Mouse (Mus musculus) liver, embryonic 16.5 days (tissue): ENCODE measurements around the gene Tubb4b. TPM values are rescaled to one million over a fixed set of nuclear protein-coding genes. Genes with fewer than 3 reads are reported as not detected.
A peak's percentile ranks its signal among the peaks of the same experiment; 100 is the strongest.

Experiments used
- ATAC-seq: fragments of 200-750 bp; cut with Nextera tagmentation; 2 replicates; pipeline ENCODE4 v1.8.0; 2017; ENCODE audit warnings: low read depth, mild to moderate bottlenecking, moderate number of reproducible peaks, moderate library complexity
- H3K27ac ChIP-seq: fragments of 300-500 bp; sonication (generic); 2 replicates; pipeline ENCODE4 v1.5.1; 2014; ENCODE audit warnings: mild to moderate bottlenecking, low read length
- H3K27me3 ChIP-seq: fragments of 300-500 bp; sonication (generic); 2 replicates; pipeline ENCODE4 v1.6.1; 2014; ENCODE audit warnings: low read depth, low read length, mixed read lengths; ENCODE audit not compliant: control insufficient read depth, insufficient read depth
- H3K36me3 ChIP-seq: fragments of 300-500 bp; sonication (generic); 2 replicates; pipeline ENCODE4 v1.6.1; 2014; ENCODE audit warnings: mild to moderate bottlenecking; ENCODE audit not compliant: control insufficient read depth, insufficient read depth
- H3K4me1 ChIP-seq: fragments of 300-500 bp; sonication (generic); 2 replicates; pipeline ENCODE4 v1.6.1; 2014; ENCODE audit warnings: low read depth, low read length, mixed read lengths; ENCODE audit not compliant: control insufficient read depth
- H3K4me2 ChIP-seq: fragments of 300-500 bp; sonication (generic); 2 replicates; pipeline ENCODE4 v1.6.1; 2014; ENCODE audit warnings: low read depth, low read length, mixed read lengths
- H3K4me3 ChIP-seq: fragments of 300-500 bp; sonication (generic); 2 replicates; pipeline ENCODE4 v1.5.1; 2014; ENCODE audit warnings: low read depth, mild to moderate bottlenecking, low read length
- H3K9ac ChIP-seq: fragments of 300-500 bp; sonication (generic); 2 replicates; pipeline ENCODE4 v1.6.1; 2014; ENCODE audit warnings: low read depth, low read length
- H3K9me3 ChIP-seq: fragments of 300-500 bp; sonication (generic); replicated peaks from 2 replicates; pipeline ENCODE4 v1.6.1; 2016; ENCODE audit warnings: low read length; ENCODE audit not compliant: control insufficient read depth
- WGBS: fragments of 180-500 bp; shearing (Covaris S2); extraction: QIAGEN DNeasy Blood & Tissue Kit; methylation state at CpG from one replicate; pipeline ENCODE4 v1.1.7; 2014; ENCODE audit not compliant: insufficient replicate concordance; 5-methylcytosine and 5-hydroxymethylcytosine counted together
- polyA plus RNA-seq: library from polyadenylated mRNA; unstranded; fragments of >200 nt; fragmentation: Nextera tagmentation; extraction: Ambion mirVana; gene quantifications from 2 replicates; pipeline ENCODE4 v1.2.1, GENCODE M21; 2015

Gene Tubb4b
- polyA plus RNA-seq, 1 experiment from 2014 or later, result 590 TPM

- H3K27ac ChIP-seq, result no peak overlapping the region
- no peak overlapping the region for H3K9ac ChIP-seq
- no peak for ATAC-seq
- no peak overlapping the region for H3K4me3 ChIP-seq
- no peaks in the 10 kb centered on the region for H3K9me3 ChIP-seq
- H3K36me3 ChIP-seq, result no peaks in the 10 kb centered on the region
- 66% methylated on average over 6 of the region's 6 CpGs for WGBS
- H3K4me1 ChIP-seq, result peaks cover 44% of the 10 kb centered on the region
- H3K4me2 ChIP-seq, result no peak overlapping the region
- peaks cover 21% of the 10 kb centered on the region for H3K27me3 ChIP-seq
These were observed 47.9 kb downstream of the Tubb4b start for GRCm38 (mm10) chr2:25176573-25176972.

- Histone ChIP-seq H3K4me3 (no peak overlapping the region), H3K9ac (no peak overlapping the region), H3K4me1 (peaks cover 37% of the 10 kb centered on the region), H3K27me3 (peaks cover 14% of the 10 kb centered on the region), H3K4me2 (no peak overlapping the region), H3K27ac (0 out of 2 replicates have a peak overlapping the region, but pooled peaks have one; percentile 8), H3K9me3 (no peaks in the 10 kb centered on the region), H3K36me3 (no peaks in the 10 kb centered on the region)
- no peak for ATAC-seq
- WGBS, result 71% methylated on average over 4 of the region's 4 CpGs
These were observed 48.8 kb downstream of the Tubb4b start for GRCm38 (mm10) chr2:25175690-25176078.

- Histone ChIP-seq H3K4me3 (no peak overlapping the region), H3K36me3 (no peaks in the 10 kb centered on the region), H3K4me1 (peaks cover 35% of the 10 kb centered on the region), H3K4me2 (no peak overlapping the region), H3K9me3 (no peaks in the 10 kb centered on the region), H3K27me3 (peaks cover 10% of the 10 kb centered on the region), H3K27ac (0 out of 2 replicates have a peak overlapping the region, but pooled peaks have one; percentile 8), H3K9ac (0 out of 2 replicates have a peak overlapping the region, but pooled peaks have one; percentile 6)
- WGBS, result 38% methylated on average over 7 of the region's 7 CpGs
- ATAC-seq, result peak; percentile 74
These were observed 49.4 kb downstream of the Tubb4b start for GRCm38 (mm10) chr2:25174866-25175689.

GRCm38 (mm10) chr2:25173821-25174220 lies 50.7 kb downstream of the Tubb4b start:
- ATAC-seq, result no peak
- peaks cover 41% of the 10 kb centered on the region for H3K4me1 ChIP-seq
- 89% methylated on average over 4 of the region's 4 CpGs for whole genome bisulfite sequencing

DNA sequence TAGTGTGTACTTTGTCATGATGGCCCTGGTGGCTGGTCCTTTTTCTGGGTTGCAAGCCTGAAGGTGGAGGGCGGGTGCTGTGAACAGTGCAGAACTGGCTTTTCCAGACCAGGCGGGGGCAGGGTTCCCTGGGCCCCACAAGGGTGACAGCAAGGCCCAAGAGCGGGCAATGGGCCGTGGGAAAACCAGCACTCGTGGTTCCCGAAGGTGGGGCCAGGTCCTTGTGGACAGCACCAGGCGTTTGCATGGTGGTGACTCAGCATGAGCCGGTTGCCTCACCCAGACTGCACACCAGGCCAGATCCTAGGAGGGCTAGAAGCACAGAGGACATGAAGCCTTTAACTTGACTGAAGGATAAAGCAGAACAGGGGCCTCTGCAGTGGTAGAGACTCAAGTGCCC lies 51.9 kb downstream of the Tubb4b start:
- peaks cover 51% of the 10 kb centered on the region for H3K4me1 ChIP-seq
- no peak for ATAC-seq
- no peak overlapping the region for H3K4me2 ChIP-seq
- H3K36me3 ChIP-seq, result no peaks in the 10 kb centered on the region
- no peaks in the 10 kb centered on the region for H3K9me3 ChIP-seq
- no peak overlapping the region for H3K9ac ChIP-seq
- H3K27ac ChIP-seq, result no peak overlapping the region
- WGBS, result 31% methylated on average over 8 of the region's 8 CpGs
- H3K4me3 ChIP-seq, result no peak overlapping the region
- peaks cover 2% of the 10 kb centered on the region; the same call in 1 of the 2 replicates for H3K27me3 ChIP-seq

More at GRCm38 (mm10) chr2:25173821-25174220, 50.7 kb downstream of the Tubb4b start:
- H3K27ac ChIP-seq, result no peak overlapping the region
- H3K27me3 ChIP-seq, result peaks cover 6% of the 10 kb centered on the region
- no peak overlapping the region for H3K4me2 ChIP-seq
- no peak overlapping the region for H3K9ac ChIP-seq
- no peak overlapping the region for H3K4me3 ChIP-seq
- H3K9me3 ChIP-seq, result no peaks in the 10 kb centered on the region
- H3K36me3 ChIP-seq, result no peaks in the 10 kb centered on the region

Other genes starting within 250 kb of the Tubb4b start
- gene Mrpl41, start 249.6 kb downstream of the Tubb4b start, polyA plus RNA-seq, result 56.6 and 58.8 TPM in 2 replicates
- 12.9 and 13.7 TPM in 2 replicates for gene Pnpla7, start 248.7 kb downstream of the Tubb4b start, polyA plus RNA-seq
- gene Nsmf, start 170.3 kb downstream of the Tubb4b start, polyA plus RNA-seq, result 9.5 and 10.8 TPM in 2 replicates
- gene Entpd8, start 144.4 kb downstream of the Tubb4b start, polyA plus RNA-seq, result 5.3 and 8.0 TPM in 2 replicates
- 0.82 and 0.85 TPM in 2 replicates for gene Noxa1, start 129.6 kb downstream of the Tubb4b start, polyA plus RNA-seq
- gene Nrarp, start 43.9 kb downstream of the Tubb4b start, polyA plus RNA-seq, result 1.1 and 1.3 TPM in 2 replicates
- 6.5 and 6.6 TPM in 2 replicates for gene Tor4a, start 27.8 kb downstream of the Tubb4b start, polyA plus RNA-seq
- gene Nelfb, start 13.2 kb downstream of the Tubb4b start, polyA plus RNA-seq, result 33.9 and 34.9 TPM in 2 replicates
- gene Stpg3, start 10.1 kb downstream of the Tubb4b start, polyA plus RNA-seq, result not detected in 2 replicates
- gene Fam166a, start 6.0 kb downstream of the Tubb4b start, polyA plus RNA-seq, result not detected in 2 replicates
- 0.08 TPM in 1 of 2 replicates, not detected in the other for gene Slc34a3, start 9.7 kb upstream of the Tubb4b start, polyA plus RNA-seq
- gene Rnf224, start 12.1 kb upstream of the Tubb4b start, polyA plus RNA-seq, result not detected in 2 replicates
- gene Rnf208, start 17.6 kb upstream of the Tubb4b start, polyA plus RNA-seq, result 0.77 TPM in 1 of 2 replicates, not detected in the other
- gene Cysrt1, start 17.8 kb upstream of the Tubb4b start, polyA plus RNA-seq, result not detected in 2 replicates
- 1.4 and 1.8 TPM in 2 replicates for gene AL732309.1, start 22.2 kb upstream of the Tubb4b start, polyA plus RNA-seq
- 10.9 and 12.0 TPM in 2 replicates for gene Tmem203, start 30.7 kb upstream of the Tubb4b start, polyA plus RNA-seq
- 3.7 and 4.7 TPM in 2 replicates for gene Tprn, start 37.9 kb upstream of the Tubb4b start, polyA plus RNA-seq
- 94.7 and 111 TPM in 2 replicates for gene Ssna1, start 47.7 kb upstream of the Tubb4b start, polyA plus RNA-seq
- gene Anapc2, start 47.8 kb upstream of the Tubb4b start, polyA plus RNA-seq, result 40.1 and 40.5 TPM in 2 replicates
- not detected in 2 replicates for gene Tmem210, start 63.4 kb upstream of the Tubb4b start, polyA plus RNA-seq
- gene Lrrc26, start 65.2 kb upstream of the Tubb4b start, polyA plus RNA-seq, result not detected in 2 replicates
- 0.02 TPM in 1 of 2 replicates, not detected in the other for gene Grin1, start 94.5 kb upstream of the Tubb4b start, polyA plus RNA-seq
- gene Man1b1, start 107.6 kb upstream of the Tubb4b start, polyA plus RNA-seq, result 15.3 and 17.2 TPM in 2 replicates
- gene Dpp7, start 131.7 kb upstream of the Tubb4b start, polyA plus RNA-seq, result 10.8 and 11.5 TPM in 2 replicates
- gene Uap1l1, start 141.0 kb upstream of the Tubb4b start, polyA plus RNA-seq, result 12.6 and 14.0 TPM in 2 replicates
- gene Sapcd2, start 147.6 kb upstream of the Tubb4b start, polyA plus RNA-seq, result 14.7 and 16.2 TPM in 2 replicates
- gene Entpd2, start 171.2 kb upstream of the Tubb4b start, polyA plus RNA-seq, result 0.54 and 1.0 TPM in 2 replicates
- 4.7 and 4.8 TPM in 2 replicates for gene Npdc1, start 174.6 kb upstream of the Tubb4b start, polyA plus RNA-seq
- gene Fut7, start 198.6 kb upstream of the Tubb4b start, polyA plus RNA-seq, result 0.96 and 1.2 TPM in 2 replicates
- 1.3 and 1.8 TPM in 2 replicates for gene Abca2, start 204.0 kb upstream of the Tubb4b start, polyA plus RNA-seq
- gene Clic3, start 232.1 kb upstream of the Tubb4b start, polyA plus RNA-seq, result 0.54 and 0.63 TPM in 2 replicates
- 10.1 TPM in 2 replicates for gene Paxx, start 236.4 kb upstream of the Tubb4b start, polyA plus RNA-seq
- gene Ptgds, start 245.3 kb upstream of the Tubb4b start, polyA plus RNA-seq, result 0.35 and 0.71 TPM in 2 replicates